Mouse (Mus musculus) thymus, postnatal 36 days (tissue): ENCODE results near the gene Baiap2.

Experiments used
- DNase-seq, 2 experiments: peaks; one replicate each; pipeline ENCODE4 v3.0.0; 2022; ENCODE audit warnings: mixed read lengths in 2 of 2

The Baiap2 gene

GRCm38 (mm10) chr11:119920668-119921067 lies 21.9 kb upstream of the Baiap2 start:
- no peak for DNase-seq

GRCm38 (mm10) chr11:119925176-119925575 lies 17.4 kb upstream of the Baiap2 start:
- DNase-seq, result no peak

GRCm38 (mm10) chr11:119926762-119927161 lies 15.8 kb upstream of the Baiap2 start:
- no peak for DNase-seq

DNA sequence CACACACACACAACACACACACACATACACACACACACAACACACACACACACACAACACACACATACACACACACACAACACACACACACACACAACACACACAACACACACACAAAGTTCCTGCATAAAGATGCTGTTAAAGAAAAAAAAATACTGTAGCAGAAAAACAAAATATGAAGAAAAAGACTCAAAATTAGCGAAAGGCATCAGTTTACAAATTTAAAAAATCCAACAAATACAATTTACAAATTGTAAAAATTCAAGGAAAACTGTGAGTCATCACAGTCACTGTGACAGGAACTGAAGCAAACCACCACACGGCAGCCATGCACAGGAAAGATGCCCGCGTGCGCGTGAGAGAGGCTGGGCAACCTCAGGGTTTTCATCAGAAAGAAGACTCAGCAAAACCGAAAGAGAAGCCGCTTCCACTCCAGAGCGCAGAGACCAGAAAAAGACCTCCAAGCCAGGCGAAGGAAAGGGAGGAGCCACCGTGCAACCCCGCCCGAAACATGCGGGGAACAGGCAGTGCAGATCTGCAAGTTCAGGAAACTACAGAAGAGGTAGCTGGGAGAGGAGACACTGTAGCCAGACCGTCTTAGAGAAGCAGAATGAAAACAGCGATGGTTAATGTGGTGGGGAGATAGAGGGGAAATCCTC lies 14.4 kb upstream of the Baiap2 start:
- DNase-seq, result peak; percentile 81 to 87

- no peak for DNase-seq
Measured at GRCm38 (mm10) chr11:119929603-119930265, 12.8 kb upstream of the Baiap2 start.

- DNase-seq, result no peak
Measured at GRCm38 (mm10) chr11:119931809-119932208, 10.8 kb upstream of the Baiap2 start.

GRCm38 (mm10) chr11:119933142-119933541 lies 9.4 kb upstream of the Baiap2 start:
- DNase-seq, result no peak

- DNase-seq, result peak; percentile 29 to 57
Measured at GRCm38 (mm10) chr11:119933819-119934583, 8.6 kb upstream of the Baiap2 start.

DNA sequence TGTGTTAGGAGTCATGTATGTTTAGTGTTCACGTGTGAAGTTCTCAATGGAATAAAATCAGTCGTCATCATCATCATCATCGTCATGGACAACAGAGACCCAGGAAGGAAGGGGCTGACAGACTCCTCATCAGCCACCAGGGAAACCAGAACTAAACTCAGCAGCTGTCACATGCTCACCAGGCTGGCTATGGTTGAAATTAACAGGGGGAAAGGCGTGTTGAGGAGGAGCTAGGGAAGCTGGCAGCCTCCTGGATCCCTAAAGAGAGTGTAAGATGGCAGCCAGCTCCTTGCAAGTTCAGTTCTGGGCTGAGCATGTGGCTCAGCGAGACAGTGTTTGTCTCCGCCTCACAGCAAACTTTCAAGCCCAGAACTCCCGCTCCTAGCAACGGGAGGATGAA lies 7.8 kb upstream of the Baiap2 start:
- DNase-seq, result no peak

DNA sequence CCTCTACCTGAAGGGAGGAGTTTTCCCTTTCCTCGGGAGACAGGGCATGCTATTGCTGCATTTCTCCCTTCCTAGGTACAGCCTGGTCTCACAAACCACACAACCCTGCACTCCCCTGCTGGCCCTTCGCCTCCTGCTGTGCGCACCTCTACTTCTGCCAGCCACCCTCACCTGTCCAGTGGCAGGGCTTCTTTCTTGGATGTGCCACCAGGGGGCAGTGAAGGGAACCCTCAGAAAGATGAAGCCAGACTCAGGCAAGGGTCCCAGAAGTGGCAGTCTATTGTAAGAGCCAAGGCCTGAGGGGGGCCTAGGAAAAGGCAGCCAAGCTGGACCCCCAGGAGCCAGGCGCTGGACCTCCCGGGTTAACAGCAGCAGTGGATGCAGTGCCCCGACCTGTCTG lies 7.1 kb upstream of the Baiap2 start:
- peak; percentile 74 to 79 for DNase-seq

DNA sequence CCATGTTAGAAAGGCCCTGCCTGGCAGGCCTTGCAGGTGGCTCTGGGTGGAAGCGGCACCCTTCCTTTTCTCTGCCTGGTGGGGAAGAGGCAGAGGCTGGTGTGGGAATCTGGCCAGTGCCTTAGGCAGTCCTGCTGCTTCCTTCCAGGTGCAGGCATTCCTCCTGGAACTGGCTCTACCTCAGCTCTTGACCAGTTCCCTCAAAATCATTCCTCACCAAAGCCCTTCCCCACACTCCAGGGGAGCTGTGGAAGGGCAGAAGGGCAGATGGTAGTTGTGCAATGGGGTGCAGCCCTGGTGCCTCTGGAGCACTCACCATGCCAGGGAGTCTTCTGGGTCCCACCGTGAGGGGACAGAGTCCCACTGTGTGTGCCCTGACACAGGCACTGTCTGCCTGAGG lies 6.1 kb upstream of the Baiap2 start:
- no peak for DNase-seq

DNA sequence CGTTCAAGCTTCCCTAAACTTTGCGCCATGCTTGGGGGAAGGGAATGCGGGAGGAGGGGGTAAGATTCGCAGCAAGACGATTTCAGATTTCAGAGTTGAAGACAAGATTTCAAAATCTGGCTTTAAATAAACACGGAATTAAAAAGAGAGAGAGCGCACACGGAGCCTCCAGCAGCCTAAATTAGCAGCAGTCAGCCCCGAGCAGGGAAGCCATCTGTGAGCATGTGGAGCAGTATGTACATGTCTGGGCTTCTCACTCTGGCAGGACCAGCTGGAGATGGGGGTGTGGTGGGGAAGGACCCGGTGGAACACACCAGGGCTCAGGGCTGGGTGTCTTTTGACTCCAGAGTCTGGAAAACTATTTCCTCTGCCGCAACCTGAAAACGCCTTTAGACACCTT lies 5.3 kb upstream of the Baiap2 start:
- no peak for DNase-seq

DNA sequence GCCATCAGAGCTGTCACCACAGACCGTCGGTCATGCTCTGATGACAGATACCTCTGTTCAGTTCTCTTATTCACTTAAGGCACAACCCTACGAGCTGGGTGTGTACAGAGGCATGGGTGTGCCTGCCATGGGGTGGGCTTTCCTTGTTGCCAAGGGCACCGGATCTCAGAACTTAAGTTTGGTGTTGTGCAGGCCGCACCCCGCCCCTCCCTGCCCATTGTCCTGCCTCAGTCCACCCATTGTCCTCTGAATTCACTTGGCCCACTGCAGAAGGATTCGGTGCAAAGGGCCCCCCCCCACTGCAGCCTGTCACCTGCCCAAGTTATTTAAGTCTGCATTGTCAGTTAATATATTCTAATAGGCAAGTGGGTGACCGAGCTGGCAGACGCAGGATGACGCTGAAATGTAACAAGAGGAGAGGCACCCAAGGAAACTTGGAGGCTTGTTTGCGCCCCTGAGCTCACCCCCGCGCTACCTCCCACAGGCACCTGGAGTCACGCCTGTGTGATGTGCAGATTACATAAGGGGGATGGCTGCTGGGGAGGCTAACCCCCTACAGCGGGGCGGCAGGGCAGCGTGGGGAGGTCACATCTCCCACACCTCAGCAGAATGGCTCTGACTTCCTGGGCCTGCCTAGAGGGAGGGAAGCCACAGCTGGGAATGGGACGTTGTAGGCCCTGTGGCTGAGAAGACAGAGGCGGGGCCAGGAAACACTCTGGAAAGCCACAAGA lies 4.6 kb upstream of the Baiap2 start:
- DNase-seq, result peak in 1 of 2 experiments; percentile 42

GRCm38 (mm10) chr11:119939073-119939710 lies 3.4 kb upstream of the Baiap2 start:
- DNase-seq, result no peak

GRCm38 (mm10) chr11:119939711-119940106 lies 2.9 kb upstream of the Baiap2 start:
- no peak for DNase-seq

DNA sequence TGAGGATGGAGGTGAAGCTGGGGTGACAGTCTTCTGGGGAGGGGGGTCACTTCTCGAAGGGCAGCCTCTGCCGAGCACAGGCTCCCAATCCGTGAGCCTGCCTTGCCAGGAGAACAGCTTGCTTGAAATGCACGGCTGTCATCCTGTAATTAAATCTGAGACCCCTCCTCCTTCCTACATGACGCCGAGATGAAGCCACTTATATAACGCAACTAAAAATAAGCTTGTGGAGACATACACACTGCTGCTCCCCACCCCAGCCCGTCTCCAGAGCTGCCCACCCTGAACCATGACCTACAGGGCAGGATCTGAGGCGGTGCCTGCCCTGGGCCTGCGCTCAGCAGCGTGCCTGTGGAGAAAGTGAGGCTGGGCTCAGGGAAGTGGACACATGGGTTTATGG lies 2.4 kb upstream of the Baiap2 start:
- DNase-seq, result no peak

GRCm38 (mm10) chr11:119941794-119942193 lies 769 bp upstream of the Baiap2 start:
- DNase-seq, result no peak

DNA sequence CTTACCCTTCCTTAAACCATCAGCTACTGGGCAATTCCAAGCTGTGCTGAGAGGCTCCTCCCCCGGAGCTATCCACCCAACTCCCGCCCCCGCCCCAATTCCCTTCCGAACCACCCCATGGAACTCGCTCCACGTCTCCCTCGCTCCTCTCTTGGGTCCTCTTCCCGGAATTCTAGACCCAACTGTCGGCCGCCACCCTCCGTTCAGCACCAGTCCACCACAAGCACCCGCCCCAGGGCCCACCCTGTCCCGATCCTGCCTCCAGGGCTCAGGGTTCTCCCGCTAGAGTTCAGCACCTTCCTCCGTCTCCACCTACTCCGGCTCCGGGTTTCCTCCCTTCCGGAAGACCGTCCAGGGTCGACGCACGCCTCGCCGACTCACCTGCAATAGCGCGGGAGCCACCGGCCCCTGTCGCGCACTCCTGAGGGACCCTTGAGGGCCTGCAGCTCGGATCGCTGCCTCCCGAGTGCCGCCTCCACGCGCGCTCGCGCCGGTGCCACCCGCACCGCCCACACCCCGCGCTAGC lies 299 bp upstream of the Baiap2 start:
- DNase-seq, result no peak

DNA sequence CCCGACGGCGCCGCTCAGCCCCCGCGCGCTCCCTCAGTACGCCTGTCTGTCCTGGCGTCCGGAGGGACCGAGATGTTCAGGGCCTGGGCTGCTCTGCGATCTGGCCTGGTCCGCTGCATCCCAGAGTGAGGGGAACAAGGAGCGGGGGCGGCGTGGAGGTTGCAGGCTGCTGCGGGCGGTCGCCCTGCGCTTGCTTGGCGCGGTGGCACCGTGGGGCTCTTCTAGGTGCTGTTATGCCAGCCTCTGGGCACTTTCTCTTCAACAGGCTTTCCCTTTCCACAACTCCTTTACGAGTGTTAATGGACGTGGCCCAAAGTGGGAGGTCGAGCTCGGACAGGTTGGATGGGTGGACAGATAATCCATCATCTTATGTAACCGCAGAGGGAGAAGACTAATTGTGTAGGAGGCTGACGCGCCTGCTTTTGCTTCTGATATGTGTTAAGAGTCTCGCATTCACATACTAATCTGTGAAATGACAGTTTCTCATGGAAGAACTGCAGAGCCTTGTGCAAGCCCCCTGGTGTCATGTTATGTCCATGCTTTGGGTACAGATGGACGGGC lies 945 bp downstream of the Baiap2 start:
- DNase-seq, result no peak

DNA sequence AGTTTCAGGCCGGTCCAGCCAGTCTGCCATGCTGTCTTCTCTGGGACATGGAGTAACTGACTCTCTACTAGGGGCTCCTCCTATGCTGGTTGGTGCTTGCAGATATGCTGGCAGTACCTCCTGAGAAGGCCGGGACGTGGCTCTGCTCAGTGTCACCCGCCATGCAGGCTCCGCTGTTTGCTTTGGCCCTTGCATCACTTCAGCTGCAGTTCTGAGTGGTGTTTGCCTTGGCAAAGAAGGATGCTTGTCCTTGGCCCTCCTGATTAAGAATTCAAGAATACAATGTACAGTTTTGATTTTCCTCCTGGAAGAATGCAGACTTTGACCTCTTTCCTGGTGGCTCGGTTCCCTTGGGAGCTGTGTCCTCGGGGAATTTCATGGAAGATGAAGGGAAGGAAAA lies 2.8 kb downstream of the Baiap2 start:
- no peak for DNase-seq

- no peak for DNase-seq
Measured at GRCm38 (mm10) chr11:119947426-119947825, 4.9 kb downstream of the Baiap2 start.

DNA sequence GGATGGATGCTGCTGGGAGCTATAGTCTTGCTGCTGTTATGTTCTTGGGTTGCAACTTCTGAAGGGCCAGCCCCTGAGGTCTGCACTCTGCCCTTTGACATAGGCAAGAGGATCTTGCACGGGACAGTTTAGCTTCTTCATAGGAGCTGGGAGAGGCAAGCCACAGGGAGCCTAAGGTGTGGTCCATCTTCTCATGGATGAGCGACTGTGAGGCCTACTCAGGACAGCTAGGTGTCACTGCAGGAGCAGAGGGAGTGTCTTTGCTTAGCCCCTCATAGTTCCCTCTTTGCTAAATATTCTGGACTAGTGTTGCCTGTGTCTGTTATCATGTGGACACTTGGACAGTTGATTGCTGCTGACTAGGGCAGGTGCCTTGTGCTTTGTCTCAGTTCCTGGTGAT lies 5.3 kb downstream of the Baiap2 start:
- DNase-seq, result no peak
